Mouse (Mus musculus): ENCODE results near the gene Postn.

DNA sequence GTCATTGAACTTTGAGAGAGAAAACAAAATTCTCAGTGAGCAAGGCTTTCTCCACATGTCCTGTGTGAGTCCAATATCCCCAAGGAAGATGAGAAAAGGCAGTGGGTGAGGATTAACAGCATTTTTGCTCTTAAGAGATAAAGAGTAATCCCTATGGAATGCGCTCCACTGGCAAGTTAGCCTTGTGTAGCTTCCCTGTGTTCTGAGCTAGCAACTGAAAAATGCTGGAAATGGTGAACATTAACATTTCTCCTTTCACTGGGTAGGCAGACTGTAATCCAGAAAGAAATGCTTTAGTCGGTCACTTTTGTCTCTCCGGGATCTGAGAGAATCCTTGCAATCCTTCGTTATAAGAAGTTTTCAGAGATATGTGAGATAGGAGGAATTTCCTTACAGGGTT, 70.8 kb downstream of the Postn start:
- TF ChIP-seq CTCF (IDR thresholded peaks at IDR 0.05; ENCODE audit: borderline replicate concordance, control insufficient read depth, extremely low read depth, insufficient read depth, low read length, poor library complexity) (no peak), POLR2A (IDR thresholded peaks at IDR 0.05; ENCODE audit: control insufficient read depth, extremely low read depth, insufficient read depth, low read length, poor library complexity) (no peak)

Data from thymus, adult 2 months (tissue).